Mouse (Mus musculus) olfactory bulb, adult 2 months (tissue): Measurements from ENCODE around the gene Zfhx3.

ENCODE experiments used
- CTCF ChIP-seq: fragments of 200-500 bp; IDR thresholded peaks from 2 replicates; pipeline ENCODE4 v1.5.1; 2012; ENCODE audit warnings: low read depth, mild to moderate bottlenecking, low read length, moderate library complexity; ENCODE audit not compliant: insufficient read depth
- POLR2A ChIP-seq: fragments of 200-500 bp; IDR thresholded peaks from 2 replicates; pipeline ENCODE4 v1.6.1; 2012; ENCODE audit warnings: mild to moderate bottlenecking, low read depth, low read length, moderate library complexity; ENCODE audit not compliant: insufficient read depth

GRCm38 (mm10) chr8:108188044-108188443, 245.6 kb downstream of the Zfhx3 start:
- TF ChIP-seq CTCF (no peak), POLR2A (no peak)
